18 mouse cellular contexts compared by ENCODE assay signal in the genomic region with DNA sequence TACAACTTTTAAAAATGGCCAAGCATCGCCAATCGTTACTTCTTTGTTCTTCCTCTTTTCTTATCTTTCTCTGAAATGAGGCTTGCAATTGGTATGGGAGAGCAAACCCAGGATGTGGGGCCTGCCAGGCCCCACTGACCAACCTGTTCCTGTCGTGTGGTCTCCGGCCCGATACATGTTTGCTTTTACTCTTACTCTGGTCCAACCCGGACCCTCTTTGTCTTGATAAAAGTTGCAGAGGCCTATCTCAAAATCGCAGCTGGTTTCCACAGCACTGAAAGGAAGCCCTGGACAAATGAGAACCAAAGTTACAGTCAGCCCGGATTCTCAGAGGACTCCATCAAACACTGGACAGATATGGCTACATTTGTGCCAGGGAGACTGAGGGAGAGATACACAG.
DNase-seq lines count a peak whose midpoint lies in the region; ATAC-seq and TF ChIP-seq lines count a peak whose summit lies in the region.
"Had no signal": no experiment of that assay in that cellular context is flagged by ENCODE, and none has a peak within 500 bp of the region (broad histone marks: within the 10 kb centered on the region; RNA-seq: fewer than 3 reads in every experiment).

No protein-coding gene starts in this region.

- DNase-seq in heart, adult 9 months (ENCODE audit: low spot score in 2 of 2), result peak; percentile 12 to 17
- DNase-seq in heart, postnatal 4 days, result no peak
- peak; percentile 6 for DNase-seq in liver
- DNase-seq in liver, postnatal 0 days, result no peak
- peak; percentile 28 for DNase-seq in c-Kit-positive CD71-negative TER-119-negative erythroid progenitor cells, embryonic 14.5 days (ENCODE audit: low read depth)
- no peak for DNase-seq in thymus, postnatal 0 days (ENCODE audit: low spot score)
- DNase-seq: adrenal gland, postnatal 25 days; cerebellum, postnatal 36 days; right cerebral cortex, postnatal 4 days; thymus, postnatal 25 days had no signal

- no peak for TF ChIP-seq CTCF in liver, postnatal 0 days (IDR thresholded peaks at IDR 0.05; ENCODE audit: low read depth)

- H3K4me2 ChIP-seq in liver, postnatal 0 days (ENCODE audit: low read depth, low read length), result no peak overlapping the region
- H3K4me2 ChIP-seq: embryonic facial prominence, embryonic 15.5 days; forebrain, embryonic 12.5 days; limb, embryonic 13.5 days; neural tube, embryonic 12.5 days had no signal

- no peak for ATAC-seq in liver, postnatal 0 days
- peak; percentile 66 for ATAC-seq in megakaryocyte progenitor cell, adult 5-6 weeks (replicated peaks; ENCODE audit: poor library complexity)
- ATAC-seq: inflammation-experienced regulatory T-cells, adult 6 months had no signal

- H3K27ac ChIP-seq in liver, postnatal 0 days (ENCODE audit: low read depth), result no peak overlapping the region; the same call in 1 of the 2 replicates
- H3K27ac ChIP-seq: embryonic facial prominence, embryonic 15.5 days; forebrain, embryonic 12.5 days; left cerebral cortex, adult 2 months; limb, embryonic 13.5 days; macrophage; neural tube, embryonic 12.5 days had no signal

- 18% methylated on average over 8 of the region's 8 CpGs for WGBS in liver, postnatal 0 days (ENCODE audit: insufficient replicate concordance)

- no peaks in the 10 kb centered on the region for H3K27me3 ChIP-seq in liver, postnatal 0 days (ENCODE audit: insufficient read depth, low read length)
- H3K27me3 ChIP-seq: embryonic facial prominence, embryonic 15.5 days; forebrain, embryonic 12.5 days; limb, embryonic 13.5 days; neural tube, embryonic 12.5 days had no signal

- H3K9ac ChIP-seq in liver, postnatal 0 days (replicated peaks), result no peak overlapping the region
- H3K9ac ChIP-seq: embryonic facial prominence, embryonic 15.5 days; forebrain, embryonic 12.5 days; limb, embryonic 13.5 days; neural tube, embryonic 12.5 days had no signal

- H3K36me3 ChIP-seq in liver, postnatal 0 days (replicated peaks; ENCODE audit: insufficient read depth, low read length), result no peaks in the 10 kb centered on the region
- H3K36me3 ChIP-seq: embryonic facial prominence, embryonic 15.5 days; forebrain, embryonic 12.5 days; limb, embryonic 13.5 days; neural tube, embryonic 12.5 days had no signal

- no peak for TF ChIP-seq EP300 in liver, postnatal 0 days (IDR thresholded peaks at IDR 0.05; ENCODE audit: low read depth)

- H3K4me1 ChIP-seq in liver, postnatal 0 days (ENCODE audit: insufficient read depth), result no peaks in the 10 kb centered on the region
- H3K4me1 ChIP-seq: forebrain, embryonic 12.5 days; limb, embryonic 13.5 days; neural tube, embryonic 12.5 days had no signal

- H3K9me3 ChIP-seq in liver, postnatal 0 days (ENCODE audit: low read length), result no peaks in the 10 kb centered on the region
- H3K9me3 ChIP-seq: embryonic facial prominence, embryonic 15.5 days; forebrain, embryonic 12.5 days; limb, embryonic 13.5 days; neural tube, embryonic 12.5 days had no signal

- H3K4me3 ChIP-seq in liver, postnatal 0 days (ENCODE audit: low read depth, low read length), result no peak overlapping the region
- H3K4me3 ChIP-seq: embryonic facial prominence, embryonic 15.5 days; forebrain, embryonic 12.5 days; left cerebral cortex, adult 2 months; limb, embryonic 13.5 days; neural tube, embryonic 12.5 days had no signal

Comparison
In these comparisons a context has a peak if more than half of its experiments do, and no peak if none do; other contexts are left out.
1. DNase-seq: peak in heart, adult 9 months (2 of 2), liver (single experiment) and c-Kit-positive CD71-negative TER-119-negative erythroid progenitor cells, embryonic 14.5 days (single experiment); none in heart, postnatal 4 days (single experiment), liver, postnatal 0 days (single experiment) and thymus, postnatal 0 days (single experiment).